ENCODE assay signal across 23 mouse cellular contexts in genomic region chr12:58443007-58443406, GRCm38 (mm10).
DNase-seq lines count a peak whose midpoint lies in the region; ATAC-seq and TF ChIP-seq lines count a peak whose summit lies in the region.
"Had no signal": no experiment of that assay in that cellular context is flagged by ENCODE, and none has a peak within 500 bp of the region (broad histone marks: within the 10 kb centered on the region; RNA-seq: fewer than 3 reads in every experiment).

No protein-coding gene starts in this region.

- no peak overlapping the region for H3K9ac ChIP-seq in kidney, embryonic 15.5 days
- H3K9ac ChIP-seq: embryonic facial prominence, embryonic 13.5 days; forebrain, embryonic 15.5 days; heart, embryonic 12.5 days; hindbrain, embryonic 12.5 days had no signal

- no peak for TF ChIP-seq CTCF in brain, embryonic 14.5 days (IDR thresholded peaks at IDR 0.05; ENCODE audit: borderline replicate concordance, extremely low read depth, insufficient read depth, insufficient read length)

- peak; percentile 56 for ATAC-seq in frontal cortex, adult (ENCODE audit: low TSS enrichment)
- 0 out of 2 replicates have a peak, but pooled peaks have one; percentile 18 for ATAC-seq in kidney, embryonic 15.5 days (replicated peaks; ENCODE audit: low FRiP score)
- ATAC-seq: CD4-positive, CD25-positive, alpha-beta regulatory T cell, adult 4 months; forebrain, embryonic 15.5 days; hindbrain, embryonic 16.5 days; inflammation-experienced regulatory T-cells, adult 6 months had no signal

- no peaks in the 10 kb centered on the region for H3K27me3 ChIP-seq in kidney, embryonic 15.5 days
- H3K27me3 ChIP-seq: embryonic facial prominence, embryonic 13.5 days; forebrain, embryonic 15.5 days; heart, embryonic 12.5 days; hindbrain, embryonic 12.5 days had no signal

- H3K9me3 ChIP-seq in kidney, embryonic 15.5 days (replicated peaks), result no peaks in the 10 kb centered on the region
- H3K9me3 ChIP-seq: embryonic facial prominence, embryonic 13.5 days; forebrain, embryonic 15.5 days; G1E; heart, embryonic 12.5 days; hindbrain, embryonic 12.5 days had no signal

- no peak overlapping the region for H3K27ac ChIP-seq in kidney, embryonic 15.5 days
- H3K27ac ChIP-seq: embryonic facial prominence, embryonic 13.5 days; forebrain, embryonic 15.5 days; gastrocnemius, adult 2 months; hindbrain, embryonic 12.5 days had no signal

- no peaks in the 10 kb centered on the region for H3K36me3 ChIP-seq in kidney, embryonic 15.5 days
- H3K36me3 ChIP-seq: embryonic facial prominence, embryonic 13.5 days; forebrain, embryonic 15.5 days; G1E; heart, embryonic 12.5 days; hindbrain, embryonic 12.5 days had no signal

- no peak overlapping the region for H3K4me2 ChIP-seq in kidney, embryonic 15.5 days
- H3K4me2 ChIP-seq: embryonic facial prominence, embryonic 13.5 days; forebrain, embryonic 15.5 days; heart, embryonic 12.5 days; hindbrain, embryonic 12.5 days had no signal

- TF ChIP-seq POLR2A in brain, embryonic 14.5 days (IDR thresholded peaks at IDR 0.05; ENCODE audit: borderline replicate concordance, extremely low read depth, insufficient read depth, insufficient read length, poor library complexity, severe bottlenecking), result no peak

- H3K4me3 ChIP-seq in kidney, embryonic 15.5 days (replicated peaks), result no peak overlapping the region
- H3K4me3 ChIP-seq: embryonic facial prominence, embryonic 13.5 days; forebrain, embryonic 15.5 days; gastrocnemius, adult 2 months; heart, embryonic 12.5 days; hindbrain, embryonic 12.5 days had no signal

- 45% methylated on average over 3 of the region's 3 CpGs for WGBS in kidney, embryonic 15.5 days

- no peaks in the 10 kb centered on the region for H3K4me1 ChIP-seq in kidney, embryonic 15.5 days
- H3K4me1 ChIP-seq: embryonic facial prominence, embryonic 13.5 days; forebrain, embryonic 15.5 days; heart, embryonic 12.5 days; hindbrain, embryonic 12.5 days had no signal

- DNase-seq in adrenal gland, postnatal 10 days, result peak; percentile 15
- no peak for DNase-seq in adrenal gland, postnatal 25 days
- no peak for DNase-seq in frontal cortex, postnatal 14 days (ENCODE audit: low spot score in 2 of 2)
- DNase-seq in kidney, adult 9 months, result no peak
- DNase-seq in brain, embryonic 14.5 days (ENCODE audit: low read depth), result peak; percentile 26
- DNase-seq: adrenal gland, postnatal 14 days; B cell, adult 2 months; cerebellum, adult 11 months; cerebellum, adult 8-10 months; cerebellum, postnatal 36 days; gastrocnemius, adult 2 months; gastrocnemius, postnatal 25 days; heart, postnatal 4 days had no signal

Comparison
In these comparisons a context has a peak if more than half of its experiments do, and no peak if none do; other contexts are left out.
1. DNase-seq: peak in adrenal gland, postnatal 10 days (single experiment) and brain, embryonic 14.5 days (single experiment); none in adrenal gland, postnatal 25 days (single experiment), frontal cortex, postnatal 14 days (0 of 2) and kidney, adult 9 months (single experiment).